Mouse (Mus musculus) liver, adult 10 weeks (tissue): ENCODE results near the gene Fam124b. TPM values are rescaled to one million over a fixed set of nuclear protein-coding genes. Genes with fewer than 3 reads are reported as not detected.

Experiments used
- polyA plus RNA-seq: library from polyadenylated mRNA; stranded (reverse); fragments of 350-450 nt; fragmentation: Illumina TruSeq; extraction: RNeasy Lipid Tissue Mini Kit (QIAGEN cat#74804); gene quantifications from one replicate; pipeline ENCODE4 v1.2.3, GENCODE M21; 2014; ENCODE audit warnings: low read depth, low replicate concordance

The Fam124b gene
- not detected for polyA plus RNA-seq

DNA sequence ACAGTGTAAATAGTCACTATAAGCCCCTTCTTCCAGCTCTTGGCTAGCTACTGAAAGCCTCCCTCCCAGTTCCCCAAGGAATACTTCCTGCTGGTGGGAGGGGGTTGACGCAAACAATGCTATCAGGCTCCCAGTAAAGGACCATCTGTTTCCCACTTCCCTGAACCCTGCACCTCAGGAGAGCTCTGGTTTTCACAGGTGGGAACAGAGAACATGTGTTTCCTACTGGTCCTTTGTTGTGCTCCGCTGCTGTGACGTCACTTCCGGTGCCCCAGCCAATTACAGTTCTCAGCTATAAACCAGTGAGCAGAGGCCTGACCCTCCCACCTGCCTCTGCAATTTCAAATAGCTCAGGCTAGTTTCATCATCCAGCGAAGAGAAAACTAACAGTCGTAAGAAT is at the start of gene Fam124b:
Fam124b (minus strand) TSS at position 206 of the 400 bp plus-strand sequence.

Other genes starting within 250 kb of the Fam124b start
- 189 TPM for gene Cul3, start 122.0 kb upstream of the Fam124b start, polyA plus RNA-seq
- gene Gm45261, start 243.0 kb upstream of the Fam124b start, polyA plus RNA-seq, result not detected